Mouse (Mus musculus): ENCODE data around the gene BC034090. TPM values are rescaled to one million over a fixed set of nuclear protein-coding genes. Genes with fewer than 3 reads are reported as not detected.
"Not testable (repeated sequence)": the region's sequence is repeated elsewhere in the genome, so short reads cannot be mapped to it uniquely, and the experiment has no call there.

Gene BC034090
- polyA plus RNA-seq, 1 experiment: 13.1 TPM

- H3K36me3 ChIP-seq (ENCODE audit: control insufficient read depth, insufficient read depth, low read length): peaks cover 10% of the 10 kb centered on the region
- no peaks in the 10 kb centered on the region for H3K27me3 ChIP-seq (ENCODE audit: control insufficient read depth, insufficient read depth, low read length)
- no peaks in the 10 kb centered on the region for H3K4me1 ChIP-seq (replicated peaks; ENCODE audit: control insufficient read depth, insufficient read depth, low read length)
- TF ChIP-seq CTCF (IDR thresholded peaks at IDR 0.05; ENCODE audit: borderline replicate concordance, control insufficient read depth, extremely low read depth, insufficient read depth, low read length, poor library complexity) (no peak), POLR2A (IDR thresholded peaks at IDR 0.05; ENCODE audit: control insufficient read depth, extremely low read depth, insufficient read depth, low read length, poor library complexity) (no peak)
- H3K27ac ChIP-seq (ENCODE audit: control insufficient read depth, insufficient read depth, low read length): no peak overlapping the region
- no peak overlapping the region for H3K4me3 ChIP-seq (ENCODE audit: control insufficient read depth, insufficient read depth, low read length)
- 96% methylated on average over 10 of the region's 10 CpGs for WGBS
- no peak for DNase-seq
These were observed 36.1 kb upstream of the BC034090 start for GRCm38 (mm10) chr1:155280306-155280705.

DNA sequence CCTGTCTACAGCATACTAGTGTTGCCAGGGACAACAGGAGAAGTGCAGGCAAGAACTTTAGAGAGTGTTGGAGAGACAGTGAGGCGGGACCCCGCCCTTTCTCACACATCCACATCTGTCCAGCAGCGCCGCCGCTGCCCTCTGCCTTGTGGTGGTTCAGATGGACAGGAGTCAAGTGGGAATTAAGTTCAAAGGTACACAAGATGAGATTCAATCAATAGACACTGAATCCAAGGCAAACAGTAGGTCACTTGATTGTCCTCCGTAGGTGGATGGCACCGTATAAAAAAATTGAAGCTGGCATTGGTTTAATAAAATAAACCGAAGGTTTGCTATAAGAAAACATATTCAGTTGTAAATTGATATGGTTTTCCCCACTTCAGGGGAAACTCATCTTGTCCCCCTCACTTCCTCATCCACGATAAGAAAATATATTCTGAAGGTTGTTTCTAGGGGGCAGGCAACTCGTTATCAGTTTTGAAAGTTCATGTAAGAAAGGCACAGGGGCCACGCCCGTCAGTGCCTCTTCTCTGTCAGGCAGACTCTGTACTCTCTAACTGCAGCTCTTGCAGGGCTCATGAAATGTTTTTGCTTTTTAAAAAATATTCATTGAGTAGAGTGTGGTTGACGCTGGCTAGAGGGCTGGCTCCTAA lies 32.3 kb upstream of the BC034090 start:
- no peak for TF ChIP-seq POLR2A (IDR thresholded peaks at IDR 0.05; ENCODE audit: control insufficient read depth, extremely low read depth, insufficient read depth, low read length, poor library complexity)
- no peak for TF ChIP-seq CTCF (IDR thresholded peaks at IDR 0.05; ENCODE audit: borderline replicate concordance, control insufficient read depth, extremely low read depth, insufficient read depth, low read length, poor library complexity)
- no peak overlapping the region for H3K27ac ChIP-seq (ENCODE audit: control insufficient read depth, insufficient read depth, low read length)

GRCm38 (mm10) chr1:155275793-155276192 lies 31.5 kb upstream of the BC034090 start:
- DNase-seq: no peak
- Histone ChIP-seq H3K27me3 (ENCODE audit: control insufficient read depth, insufficient read depth, low read length) (no peaks in the 10 kb centered on the region), H3K4me1 (replicated peaks; ENCODE audit: control insufficient read depth, insufficient read depth, low read length) (no peaks in the 10 kb centered on the region), H3K27ac (ENCODE audit: control insufficient read depth, insufficient read depth, low read length) (no peak overlapping the region), H3K36me3 (ENCODE audit: control insufficient read depth, insufficient read depth, low read length) (no peaks in the 10 kb centered on the region; the same call in 1 of the 2 replicates), H3K4me3 (ENCODE audit: control insufficient read depth, insufficient read depth, low read length) (no peak overlapping the region)
- 93% methylated on average over 4 of the region's 4 CpGs for WGBS
- TF ChIP-seq CTCF (IDR thresholded peaks at IDR 0.05; ENCODE audit: borderline replicate concordance, control insufficient read depth, extremely low read depth, insufficient read depth, low read length, poor library complexity): no peak
- no peak for TF ChIP-seq POLR2A (IDR thresholded peaks at IDR 0.05; ENCODE audit: control insufficient read depth, extremely low read depth, insufficient read depth, low read length, poor library complexity)

More for the DNA sequence above, 32.3 kb upstream of the BC034090 start:
- no peak for DNase-seq
- H3K27me3 ChIP-seq (ENCODE audit: control insufficient read depth, insufficient read depth, low read length): no peaks in the 10 kb centered on the region
- no peak overlapping the region for H3K4me3 ChIP-seq (ENCODE audit: control insufficient read depth, insufficient read depth, low read length)
- no peaks in the 10 kb centered on the region for H3K4me1 ChIP-seq (replicated peaks; ENCODE audit: control insufficient read depth, insufficient read depth, low read length)
- WGBS: 88% methylated on average over 13 of the region's 13 CpGs
- no peaks in the 10 kb centered on the region; the same call in 1 of the 2 replicates for H3K36me3 ChIP-seq (ENCODE audit: control insufficient read depth, insufficient read depth, low read length)

- H3K36me3 ChIP-seq (ENCODE audit: control insufficient read depth, insufficient read depth, low read length): no peaks in the 10 kb centered on the region
- no peaks in the 10 kb centered on the region for H3K4me1 ChIP-seq (replicated peaks; ENCODE audit: control insufficient read depth, insufficient read depth, low read length)
- no peaks in the 10 kb centered on the region for H3K27me3 ChIP-seq (ENCODE audit: control insufficient read depth, insufficient read depth, low read length)
- H3K4me3 ChIP-seq (ENCODE audit: control insufficient read depth, insufficient read depth, low read length): no peak overlapping the region
- no peak for TF ChIP-seq CTCF (IDR thresholded peaks at IDR 0.05; ENCODE audit: borderline replicate concordance, control insufficient read depth, extremely low read depth, insufficient read depth, low read length, poor library complexity)
- no peak for TF ChIP-seq POLR2A (IDR thresholded peaks at IDR 0.05; ENCODE audit: control insufficient read depth, extremely low read depth, insufficient read depth, low read length, poor library complexity)
- 94% methylated on average over 3 of the region's 3 CpGs for WGBS
- DNase-seq: no peak
- H3K27ac ChIP-seq (ENCODE audit: control insufficient read depth, insufficient read depth, low read length): no peak overlapping the region
These were observed 30.7 kb upstream of the BC034090 start for GRCm38 (mm10) chr1:155274976-155275375.

DNA sequence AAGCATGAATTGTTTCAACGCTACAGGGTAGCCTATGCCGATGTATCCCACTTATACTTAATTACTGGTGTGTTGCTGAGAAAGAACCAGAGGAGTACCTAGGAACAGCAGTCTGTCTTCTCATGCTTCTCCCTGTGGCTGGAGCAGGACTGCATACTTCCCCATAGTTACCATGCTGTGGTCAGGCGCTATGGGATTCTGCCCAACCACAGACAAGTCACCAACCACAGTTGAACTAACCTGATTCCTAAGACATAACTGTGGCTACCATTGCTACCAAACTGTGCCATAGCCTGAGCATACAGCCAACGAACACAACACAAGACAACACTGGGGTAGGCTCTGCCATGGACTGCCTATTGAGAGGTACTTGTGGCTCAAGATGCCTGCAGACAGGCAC lies 28.7 kb upstream of the BC034090 start:
- 57% methylated on average over 4 of the region's 4 CpGs for WGBS
- no peak for TF ChIP-seq CTCF (IDR thresholded peaks at IDR 0.05; ENCODE audit: borderline replicate concordance, control insufficient read depth, extremely low read depth, insufficient read depth, low read length, poor library complexity)
- TF ChIP-seq POLR2A (IDR thresholded peaks at IDR 0.05; ENCODE audit: control insufficient read depth, extremely low read depth, insufficient read depth, low read length, poor library complexity): no peak
- no peak for DNase-seq
- Histone ChIP-seq H3K27ac (ENCODE audit: control insufficient read depth, insufficient read depth, low read length) (no peak overlapping the region), H3K27me3 (ENCODE audit: control insufficient read depth, insufficient read depth, low read length) (no peaks in the 10 kb centered on the region), H3K36me3 (ENCODE audit: control insufficient read depth, insufficient read depth, low read length) (no peaks in the 10 kb centered on the region), H3K4me1 (replicated peaks; ENCODE audit: control insufficient read depth, insufficient read depth, low read length) (no peaks in the 10 kb centered on the region), H3K4me3 (ENCODE audit: control insufficient read depth, insufficient read depth, low read length) (no peak overlapping the region)

GRCm38 (mm10) chr1:155262496-155262895 lies 18.3 kb upstream of the BC034090 start:
- H3K4me3 ChIP-seq (ENCODE audit: control insufficient read depth, insufficient read depth, low read length); DNase-seq; H3K36me3 ChIP-seq (ENCODE audit: control insufficient read depth, insufficient read depth, low read length); H3K27ac ChIP-seq (ENCODE audit: control insufficient read depth, insufficient read depth, low read length); H3K4me1 ChIP-seq (replicated peaks; ENCODE audit: control insufficient read depth, insufficient read depth, low read length); H3K27me3 ChIP-seq (ENCODE audit: control insufficient read depth, insufficient read depth, low read length): not testable (repeated sequence)
- WGBS: 96% methylated on average over 10 of the region's 10 CpGs

DNA sequence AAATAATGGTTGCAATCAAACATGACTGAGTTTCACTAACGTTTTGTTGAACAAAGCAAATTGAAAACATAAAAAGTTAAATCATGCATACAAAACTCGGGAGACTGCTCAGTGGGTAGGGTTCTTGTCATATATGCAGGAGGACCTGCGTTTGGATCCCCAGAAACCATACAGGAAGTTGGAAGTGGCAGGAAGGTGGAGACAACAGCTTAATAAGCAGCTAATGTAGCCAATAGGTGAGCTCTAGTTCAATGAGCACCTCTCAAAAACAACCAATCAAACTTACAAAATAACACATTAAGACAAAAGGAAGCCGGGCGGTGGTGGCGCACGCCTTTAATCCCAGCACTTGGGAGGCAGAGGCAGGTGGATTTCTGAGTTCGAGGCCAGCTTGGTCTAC lies 10.1 kb upstream of the BC034090 start:
- no peaks in the 10 kb centered on the region for H3K27me3 ChIP-seq (ENCODE audit: control insufficient read depth, insufficient read depth, low read length)
- no peak for TF ChIP-seq POLR2A (IDR thresholded peaks at IDR 0.05; ENCODE audit: control insufficient read depth, extremely low read depth, insufficient read depth, low read length, poor library complexity)
- no peak for TF ChIP-seq CTCF (IDR thresholded peaks at IDR 0.05; ENCODE audit: borderline replicate concordance, control insufficient read depth, extremely low read depth, insufficient read depth, low read length, poor library complexity)
- no peak overlapping the region for H3K27ac ChIP-seq (ENCODE audit: control insufficient read depth, insufficient read depth, low read length)
- no peaks in the 10 kb centered on the region; the same call in 1 of the 2 replicates for H3K4me1 ChIP-seq (replicated peaks; ENCODE audit: control insufficient read depth, insufficient read depth, low read length)
- no peak overlapping the region for H3K4me3 ChIP-seq (ENCODE audit: control insufficient read depth, insufficient read depth, low read length)
- DNase-seq: no peak
- 88% methylated on average over 8 of the region's 8 CpGs for WGBS
- no peaks in the 10 kb centered on the region for H3K36me3 ChIP-seq (ENCODE audit: control insufficient read depth, insufficient read depth, low read length)
